Mouse (Mus musculus): ENCODE measurements around the gene Plxnb2.

- TF ChIP-seq CTCF (IDR thresholded peaks at IDR 0.05; ENCODE audit: control insufficient read depth, insufficient read depth, insufficient replicate concordance, low read depth, low read length) (no peak), POLR2A (IDR thresholded peaks at IDR 0.05; ENCODE audit: control insufficient read depth, low read depth, low read length) (no peak)
These were observed 50.3 kb downstream of the Plxnb2 start for GRCm38 (mm10) chr15:89130245-89130644.

Data from testis, adult 2 months (tissue).